Comparison of ENCODE assay signal across 12 mouse cellular contexts in genomic region chr17:26356906-26357305, GRCm38 (mm10).
"Had no signal": no experiment of that assay in that cellular context is flagged by ENCODE, and none has a peak within 500 bp of the region (broad histone marks: within the 10 kb centered on the region; RNA-seq: fewer than 3 reads in every experiment).

No protein-coding gene starts in this region.

- H3K9me3 ChIP-seq: limb, embryonic 13.5 days; midbrain, embryonic 12.5 days; neural tube, embryonic 15.5 days had no signal

- H3K27me3 ChIP-seq: limb, embryonic 13.5 days; neural tube, embryonic 15.5 days had no signal

- H3K27ac ChIP-seq: limb, embryonic 13.5 days; liver, embryonic 14.5 days; midbrain, embryonic 12.5 days; neural tube, embryonic 15.5 days had no signal

- H3K9ac ChIP-seq: limb, embryonic 13.5 days; liver, embryonic 14.5 days; midbrain, embryonic 12.5 days; neural tube, embryonic 15.5 days had no signal

- H3K4me2 ChIP-seq: limb, embryonic 13.5 days; midbrain, embryonic 12.5 days; neural tube, embryonic 15.5 days had no signal

- DNase-seq: kidney, postnatal 14 days; left cerebral cortex, postnatal 4 days; lung, adult 18-20 months; lung, postnatal 14 days; right cerebral cortex, adult 18-20 months; right cerebral cortex, postnatal 25 days; thymus, postnatal 36 days had no signal

- H3K4me3 ChIP-seq: limb, embryonic 13.5 days; midbrain, embryonic 12.5 days; myocyte; neural tube, embryonic 15.5 days had no signal

- H3K36me3 ChIP-seq: limb, embryonic 13.5 days; midbrain, embryonic 12.5 days; neural tube, embryonic 15.5 days had no signal

- H3K4me1 ChIP-seq: midbrain, embryonic 12.5 days; neural tube, embryonic 15.5 days had no signal
